Mouse (Mus musculus): ENCODE data around the gene Nlgn1.

The Nlgn1 gene

DNA sequence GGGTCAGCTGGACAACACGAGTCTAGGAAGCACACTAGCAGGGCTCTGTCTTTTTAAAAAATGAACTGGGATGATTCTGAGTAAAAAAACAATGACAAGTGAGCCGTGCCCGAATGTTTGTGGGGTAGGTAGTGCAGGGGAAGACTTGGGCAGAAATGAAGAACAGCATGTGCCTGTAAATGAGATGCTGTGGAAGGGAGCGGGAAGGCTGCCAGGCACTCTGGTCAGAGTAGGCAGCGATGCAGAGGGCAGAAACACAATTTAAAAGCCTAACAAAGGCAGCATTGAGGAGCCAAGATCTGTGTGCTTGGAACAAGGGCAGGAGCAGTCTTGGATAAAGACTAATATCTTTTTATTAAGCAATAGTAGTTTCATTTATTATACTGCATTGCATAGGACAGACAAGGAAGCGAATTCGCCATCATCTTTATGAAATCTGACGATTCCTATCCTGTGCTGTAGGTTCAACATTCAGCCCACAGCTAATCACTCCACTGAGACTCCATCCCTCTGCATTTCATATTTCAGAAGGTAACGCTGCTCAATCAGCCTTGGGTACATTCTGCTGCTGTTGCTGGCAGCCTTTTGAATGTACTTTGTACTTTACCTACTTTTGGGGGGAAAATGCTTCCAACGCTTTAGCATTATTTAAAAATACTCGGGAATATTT is 429.0 kb downstream of the Nlgn1 start:
- H3K4me1 ChIP-seq (replicated peaks; ENCODE audit: low read depth, low read length), result no peaks in the 10 kb centered on the region
- TF ChIP-seq POU5F1 (IDR thresholded peaks at IDR 0.05; ENCODE audit: borderline replicate concordance, low read length) (no peak), CTCF (conservative IDR thresholded peaks at IDR 0.05; ENCODE audit: low read length) (no peak), NANOG (IDR thresholded peaks at IDR 0.05; ENCODE audit: borderline replicate concordance, low read length) (no peak)
- H3K9me3 ChIP-seq (ENCODE audit: low read length), result no peaks in the 10 kb centered on the region
- no peaks in the 10 kb centered on the region for H3K27me3 ChIP-seq (ENCODE audit: insufficient read depth, low read length)
- no peaks in the 10 kb centered on the region for H3K36me3 ChIP-seq (ENCODE audit: insufficient read depth, low read length)
- no peak overlapping the region for H3K4me3 ChIP-seq (replicated peaks; ENCODE audit: low read length)

DNA sequence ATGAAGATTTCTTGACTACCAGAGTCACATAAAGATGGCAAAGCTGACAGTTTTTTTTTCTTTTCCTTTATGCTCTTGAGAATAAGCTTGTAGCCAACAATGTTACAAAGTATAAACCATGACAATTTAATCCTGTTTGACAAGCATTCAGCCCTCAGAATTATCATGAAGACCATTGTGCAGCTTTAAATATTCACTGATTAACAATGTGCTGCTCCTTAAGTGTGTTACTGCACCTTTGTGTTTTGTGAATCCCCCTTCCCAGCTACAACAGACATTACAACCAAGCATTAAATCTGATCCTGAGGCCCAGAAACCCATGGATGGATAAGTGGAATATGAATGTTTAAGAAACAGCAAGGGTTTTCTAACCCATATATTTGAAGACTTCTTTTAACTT is 434.8 kb downstream of the Nlgn1 start:
- H3K4me1 ChIP-seq (replicated peaks; ENCODE audit: low read depth, low read length), result no peaks in the 10 kb centered on the region
- no peaks in the 10 kb centered on the region for H3K9me3 ChIP-seq (ENCODE audit: low read length)
- no peak overlapping the region for H3K4me3 ChIP-seq (replicated peaks; ENCODE audit: low read length)
- no peaks in the 10 kb centered on the region for H3K27me3 ChIP-seq (ENCODE audit: insufficient read depth, low read length)
- no peaks in the 10 kb centered on the region for H3K36me3 ChIP-seq (ENCODE audit: insufficient read depth, low read length)
- no peak for TF ChIP-seq CTCF (conservative IDR thresholded peaks at IDR 0.05; ENCODE audit: low read length)

DNA sequence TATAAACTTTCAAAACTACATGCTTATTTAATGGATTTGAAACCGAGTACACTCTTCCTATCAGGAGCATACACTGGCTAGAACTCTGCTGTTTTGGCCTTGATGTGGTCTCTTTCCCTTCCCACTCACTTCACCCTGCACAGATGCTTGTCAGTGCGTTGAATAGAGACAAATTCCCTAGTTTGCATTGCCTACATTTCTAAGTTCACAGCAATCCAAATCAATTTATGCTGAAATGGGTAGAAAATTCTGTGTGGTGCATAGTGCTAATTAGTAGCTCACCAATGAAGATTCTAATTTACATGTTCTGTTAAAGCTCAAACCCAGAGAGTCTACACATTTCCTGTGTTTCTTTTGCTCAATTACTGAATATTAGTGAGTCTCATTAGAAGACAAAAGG is 447.5 kb downstream of the Nlgn1 start:
- Histone ChIP-seq H3K27me3 (ENCODE audit: insufficient read depth, low read length) (no peaks in the 10 kb centered on the region), H3K9me3 (ENCODE audit: low read length) (no peaks in the 10 kb centered on the region), H3K4me3 (replicated peaks; ENCODE audit: low read length) (no peak overlapping the region), H3K4me1 (replicated peaks; ENCODE audit: low read depth, low read length) (no peaks in the 10 kb centered on the region), H3K36me3 (ENCODE audit: insufficient read depth, low read length) (no peaks in the 10 kb centered on the region)
- TF ChIP-seq CTCF (conservative IDR thresholded peaks at IDR 0.05; ENCODE audit: low read length) (no peak), POU5F1 (IDR thresholded peaks at IDR 0.05; ENCODE audit: borderline replicate concordance, low read length) (no peak), NANOG (IDR thresholded peaks at IDR 0.05; ENCODE audit: borderline replicate concordance, low read length) (no peak)

DNA sequence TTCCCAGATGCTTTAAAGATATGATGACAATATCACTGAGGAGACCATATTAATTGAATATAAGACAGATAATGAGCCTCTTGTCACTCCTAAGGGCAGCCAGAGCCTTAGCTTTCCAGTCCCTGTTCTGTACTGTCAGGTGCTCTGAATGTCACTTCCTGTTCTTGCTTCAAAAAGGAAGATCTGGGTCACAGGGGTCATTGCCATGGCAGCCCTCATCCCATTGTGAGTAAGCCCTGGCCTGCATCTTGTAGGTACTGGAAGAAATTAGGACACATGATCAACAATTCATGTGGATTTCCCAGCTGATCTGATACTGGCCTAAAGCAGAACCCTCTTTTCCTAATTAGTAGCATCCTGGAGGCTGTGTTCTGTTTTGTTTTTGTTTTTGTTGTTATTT is 463.1 kb downstream of the Nlgn1 start:
- no peaks in the 10 kb centered on the region for H3K9me3 ChIP-seq (ENCODE audit: low read length)
- H3K27me3 ChIP-seq (ENCODE audit: insufficient read depth, low read length), result no peaks in the 10 kb centered on the region
- H3K4me1 ChIP-seq (replicated peaks; ENCODE audit: low read depth, low read length), result no peaks in the 10 kb centered on the region
- TF ChIP-seq POU5F1 (IDR thresholded peaks at IDR 0.05; ENCODE audit: borderline replicate concordance, low read length), result no peak
- no peak for TF ChIP-seq NANOG (IDR thresholded peaks at IDR 0.05; ENCODE audit: borderline replicate concordance, low read length)
- TF ChIP-seq CTCF (conservative IDR thresholded peaks at IDR 0.05; ENCODE audit: low read length), result no peak
- H3K4me3 ChIP-seq (replicated peaks; ENCODE audit: low read length), result no peak overlapping the region
- no peaks in the 10 kb centered on the region for H3K36me3 ChIP-seq (ENCODE audit: insufficient read depth, low read length)

DNA sequence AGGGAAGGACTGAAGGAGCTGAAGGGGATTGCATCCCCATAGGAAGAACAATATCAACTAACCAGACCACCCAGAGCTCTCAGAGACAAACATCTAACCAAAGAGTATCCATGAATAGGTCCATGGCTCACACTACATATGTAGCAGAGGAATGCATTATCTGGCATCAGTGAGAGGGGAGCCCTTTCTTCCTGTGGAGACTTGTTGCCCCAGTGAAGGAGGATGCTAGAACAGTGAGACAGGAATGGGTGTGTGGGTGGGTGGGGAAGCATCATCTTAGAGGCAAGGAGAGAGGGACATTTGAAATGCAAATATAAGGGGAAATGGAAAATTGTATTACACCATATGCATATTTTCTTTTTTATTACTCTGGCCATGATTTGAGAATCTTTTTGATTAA is 473.9 kb downstream of the Nlgn1 start:
- TF ChIP-seq POU5F1 (IDR thresholded peaks at IDR 0.05; ENCODE audit: borderline replicate concordance, low read length) (no peak), CTCF (conservative IDR thresholded peaks at IDR 0.05; ENCODE audit: low read length) (no peak), NANOG (IDR thresholded peaks at IDR 0.05; ENCODE audit: borderline replicate concordance, low read length) (no peak)
- Histone ChIP-seq H3K4me3 (replicated peaks; ENCODE audit: low read length) (no peak overlapping the region), H3K36me3 (ENCODE audit: insufficient read depth, low read length) (no peaks in the 10 kb centered on the region), H3K27me3 (ENCODE audit: insufficient read depth, low read length) (no peaks in the 10 kb centered on the region), H3K9me3 (ENCODE audit: low read length) (no peaks in the 10 kb centered on the region), H3K4me1 (replicated peaks; ENCODE audit: low read depth, low read length) (no peaks in the 10 kb centered on the region)

DNA sequence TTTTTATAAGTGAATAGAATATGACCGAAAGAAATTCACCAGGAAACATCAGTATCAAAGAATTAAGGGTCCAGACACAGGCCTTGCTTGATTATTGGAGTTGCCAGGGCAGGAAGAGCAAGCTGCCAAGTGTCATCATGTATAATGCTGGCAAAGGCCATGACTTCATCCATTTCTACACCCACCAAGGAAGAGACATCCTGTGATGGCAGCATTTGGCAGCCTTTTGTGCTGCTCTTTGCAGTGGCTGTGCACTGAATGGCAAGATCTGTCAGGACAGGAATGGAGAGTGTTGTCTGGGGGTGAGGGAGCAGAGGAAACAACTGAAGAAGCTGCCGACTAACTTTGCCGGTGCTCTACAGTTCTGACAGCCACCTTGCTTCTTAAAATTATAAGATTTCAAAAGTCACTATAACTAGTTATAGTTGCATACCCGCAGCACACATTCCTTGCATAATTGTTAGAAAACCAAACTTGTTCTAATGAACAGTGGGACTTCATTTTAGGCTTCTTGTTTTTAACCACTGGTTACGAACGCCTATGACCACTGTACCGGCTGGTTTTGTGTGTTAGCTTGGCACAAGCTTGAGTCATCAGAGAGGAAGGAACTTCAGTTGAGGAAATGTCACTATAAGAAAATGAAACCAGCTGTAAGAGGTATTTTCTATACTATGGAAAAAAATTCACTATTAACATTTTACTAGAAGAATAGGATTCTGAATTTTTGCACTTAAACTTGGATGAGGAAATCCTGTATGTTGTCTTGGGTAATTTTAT is 487.4 kb downstream of the Nlgn1 start:
- Histone ChIP-seq H3K27me3 (ENCODE audit: insufficient read depth, low read length) (no peaks in the 10 kb centered on the region), H3K36me3 (ENCODE audit: insufficient read depth, low read length) (no peaks in the 10 kb centered on the region), H3K9me3 (ENCODE audit: low read length) (no peaks in the 10 kb centered on the region), H3K4me1 (replicated peaks; ENCODE audit: low read depth, low read length) (no peaks in the 10 kb centered on the region), H3K4me3 (replicated peaks; ENCODE audit: low read length) (no peak overlapping the region)
- TF ChIP-seq POU5F1 (IDR thresholded peaks at IDR 0.05; ENCODE audit: borderline replicate concordance, low read length) (no peak), CTCF (conservative IDR thresholded peaks at IDR 0.05; ENCODE audit: low read length) (no peak), NANOG (IDR thresholded peaks at IDR 0.05; ENCODE audit: borderline replicate concordance, low read length) (no peak)

DNA sequence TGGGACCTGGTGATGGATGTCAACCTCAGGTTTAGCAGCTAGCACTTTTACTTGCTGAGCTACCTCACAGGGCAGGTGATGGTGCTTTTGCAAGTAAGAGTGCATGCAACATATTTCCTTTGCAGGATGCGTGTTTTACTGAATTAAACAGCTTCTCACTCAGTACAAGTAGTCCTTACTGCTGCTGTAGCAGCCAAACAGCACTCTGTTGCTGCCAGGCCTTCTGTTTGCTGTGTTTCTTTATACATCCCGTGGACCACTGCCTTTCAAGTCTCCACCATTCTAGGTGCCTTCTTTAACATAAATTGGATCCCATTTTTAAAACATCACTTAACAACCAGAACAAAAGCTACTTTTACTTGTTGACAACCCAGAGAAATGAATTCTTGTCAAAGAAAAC is 502.0 kb downstream of the Nlgn1 start:
- no peak for TF ChIP-seq NANOG (IDR thresholded peaks at IDR 0.05; ENCODE audit: borderline replicate concordance, low read length)
- TF ChIP-seq POU5F1 (IDR thresholded peaks at IDR 0.05; ENCODE audit: borderline replicate concordance, low read length), result no peak
- TF ChIP-seq CTCF (conservative IDR thresholded peaks at IDR 0.05; ENCODE audit: low read length), result no peak

DNA sequence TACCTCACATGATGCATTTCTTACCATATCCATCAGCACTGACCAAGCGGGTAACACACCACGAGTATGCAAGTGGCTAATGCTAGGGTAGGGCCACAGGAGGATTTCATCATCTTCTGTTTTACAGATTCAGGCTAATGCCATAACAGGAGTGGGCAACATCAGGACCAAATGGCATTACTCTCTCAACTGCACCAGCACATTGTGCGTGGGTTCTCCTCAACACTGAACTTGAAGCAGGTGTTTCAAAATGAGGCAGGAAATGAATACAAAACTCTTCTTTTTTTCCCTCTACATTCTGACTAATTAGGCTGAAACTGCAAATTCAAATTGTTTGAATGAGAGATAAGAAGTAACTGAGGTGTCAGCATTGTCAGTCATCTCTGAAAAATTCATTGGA is 518.9 kb downstream of the Nlgn1 start:
- no peak for TF ChIP-seq POU5F1 (IDR thresholded peaks at IDR 0.05; ENCODE audit: borderline replicate concordance, low read length)
- no peak for TF ChIP-seq NANOG (IDR thresholded peaks at IDR 0.05; ENCODE audit: borderline replicate concordance, low read length)
- TF ChIP-seq CTCF (conservative IDR thresholded peaks at IDR 0.05; ENCODE audit: low read length), result no peak
- no peaks in the 10 kb centered on the region for H3K4me1 ChIP-seq (replicated peaks; ENCODE audit: low read depth, low read length)
- H3K4me3 ChIP-seq (replicated peaks; ENCODE audit: low read length), result no peak overlapping the region
- no peaks in the 10 kb centered on the region for H3K9me3 ChIP-seq (ENCODE audit: low read length)
- H3K36me3 ChIP-seq (ENCODE audit: insufficient read depth, low read length), result no peaks in the 10 kb centered on the region
- H3K27me3 ChIP-seq (ENCODE audit: insufficient read depth, low read length), result no peaks in the 10 kb centered on the region

More for the DNA sequence above, 502.0 kb downstream of the Nlgn1 start:
- Histone ChIP-seq H3K4me1 (replicated peaks; ENCODE audit: low read depth, low read length) (no peaks in the 10 kb centered on the region), H3K9me3 (ENCODE audit: low read length) (no peaks in the 10 kb centered on the region), H3K27me3 (ENCODE audit: insufficient read depth, low read length) (no peaks in the 10 kb centered on the region), H3K4me3 (replicated peaks; ENCODE audit: low read length) (no peak overlapping the region), H3K36me3 (ENCODE audit: insufficient read depth, low read length) (no peaks in the 10 kb centered on the region)
